Mouse (Mus musculus): Measurements from ENCODE around the gene Cers1. TPM values are rescaled to one million over a fixed set of nuclear protein-coding genes. Genes with fewer than 3 reads are reported as not detected.

Gene Cers1
- 2.0 and 2.6 TPM in 2 replicates for polyA plus RNA-seq (2015; fragmentation: Nextera tagmentation; extraction: Ambion mirVana)

GRCm38 (mm10) chr8:70315624-70316510, at the start of gene Cers1:
Gene Cers1 (plus strand): TSS chr8:70315775.
- peak within 1 kb of the TSS; percentile 30; the same call in 1 of the 2 replicates for H3K27ac ChIP-seq (replicated peaks)
- H3K9me3 ChIP-seq (ENCODE audit: control insufficient read depth, low read length), result no peaks in the 10 kb centered on the region
- no peaks in the 10 kb centered on the region for H3K4me1 ChIP-seq (replicated peaks; ENCODE audit: control insufficient read depth, insufficient read depth)
- H3K27me3 ChIP-seq (ENCODE audit: control insufficient read depth, insufficient read depth, low read length), result no peaks in the 10 kb centered on the region
- 2% methylated on average over 62 of the region's 66 CpGs for WGBS
- peaks cover 11% of the 10 kb centered on the region; the same call in 1 of the 2 replicates for H3K36me3 ChIP-seq (ENCODE audit: control insufficient read depth, insufficient read depth, low read length)
- peak; percentile 55 for ATAC-seq (ENCODE audit: low FRiP score, low TSS enrichment)
- H3K4me3 ChIP-seq (ENCODE audit: low read depth, low read length), result peak within 1 kb of the TSS; percentile 54
- TF ChIP-seq CTCF (IDR thresholded peaks at IDR 0.05; ENCODE audit: low read depth) (0 out of 2 replicates have a peak, but pooled peaks have one; percentile 11), EP300 (optimal IDR thresholded peaks at IDR 0.05) (no peak)
- peak; percentile 55 for DNase-seq (ENCODE audit: low spot score)
- H3K9ac ChIP-seq (ENCODE audit: low read length), result peak within 1 kb of the TSS; percentile 56
- peak within 1 kb of the TSS; percentile 84 for H3K4me2 ChIP-seq (replicated peaks; ENCODE audit: low read depth)

GRCm38 (mm10) chr8:70267674-70268073, 47.9 kb upstream of the Cers1 start:
- no peak overlapping the region for H3K9ac ChIP-seq (ENCODE audit: low read length)
- H3K4me2 ChIP-seq (replicated peaks; ENCODE audit: low read depth), result no peak overlapping the region
- no peaks in the 10 kb centered on the region for H3K27me3 ChIP-seq (ENCODE audit: control insufficient read depth, insufficient read depth, low read length)
- no peak overlapping the region for H3K27ac ChIP-seq (replicated peaks)
- no peak overlapping the region for H3K4me3 ChIP-seq (ENCODE audit: low read depth, low read length)
- H3K9me3 ChIP-seq (ENCODE audit: control insufficient read depth, low read length), result no peaks in the 10 kb centered on the region
- peaks cover 6% of the 10 kb centered on the region; the same call in 1 of the 2 replicates for H3K36me3 ChIP-seq (ENCODE audit: control insufficient read depth, insufficient read depth, low read length)
- DNase-seq (ENCODE audit: low spot score), result no peak
- WGBS, result 84% methylated on average over 3 of the region's 3 CpGs
- ATAC-seq (ENCODE audit: low FRiP score, low TSS enrichment), result no peak
- no peak for TF ChIP-seq EP300 (optimal IDR thresholded peaks at IDR 0.05)
- TF ChIP-seq CTCF (IDR thresholded peaks at IDR 0.05; ENCODE audit: low read depth), result no peak
- no peaks in the 10 kb centered on the region for H3K4me1 ChIP-seq (replicated peaks; ENCODE audit: control insufficient read depth, insufficient read depth)

GRCm38 (mm10) chr8:70268311-70268710, 47.3 kb upstream of the Cers1 start:
- ATAC-seq (ENCODE audit: low FRiP score, low TSS enrichment), result no peak
- Histone ChIP-seq H3K27ac (replicated peaks) (no peak overlapping the region), H3K36me3 (ENCODE audit: control insufficient read depth, insufficient read depth, low read length) (peaks cover 3% of the 10 kb centered on the region; the same call in 1 of the 2 replicates), H3K4me3 (ENCODE audit: low read depth, low read length) (no peak overlapping the region), H3K4me1 (replicated peaks; ENCODE audit: control insufficient read depth, insufficient read depth) (no peaks in the 10 kb centered on the region), H3K27me3 (ENCODE audit: control insufficient read depth, insufficient read depth, low read length) (no peaks in the 10 kb centered on the region), H3K4me2 (replicated peaks; ENCODE audit: low read depth) (no peak overlapping the region), H3K9me3 (ENCODE audit: control insufficient read depth, low read length) (no peaks in the 10 kb centered on the region), H3K9ac (ENCODE audit: low read length) (no peak overlapping the region)
- WGBS, result 66% methylated on average over 5 of the region's 5 CpGs
- TF ChIP-seq CTCF (IDR thresholded peaks at IDR 0.05; ENCODE audit: low read depth), result no peak
- no peak for TF ChIP-seq EP300 (optimal IDR thresholded peaks at IDR 0.05)
- no peak for DNase-seq (ENCODE audit: low spot score)

- Histone ChIP-seq H3K4me2 (replicated peaks; ENCODE audit: low read depth) (no peak overlapping the region), H3K27ac (replicated peaks) (no peak overlapping the region), H3K4me3 (ENCODE audit: low read depth, low read length) (no peak overlapping the region), H3K36me3 (ENCODE audit: control insufficient read depth, insufficient read depth, low read length) (no peaks in the 10 kb centered on the region), H3K9me3 (ENCODE audit: control insufficient read depth, low read length) (no peaks in the 10 kb centered on the region), H3K9ac (ENCODE audit: low read length) (no peak overlapping the region), H3K4me1 (replicated peaks; ENCODE audit: control insufficient read depth, insufficient read depth) (no peaks in the 10 kb centered on the region), H3K27me3 (ENCODE audit: control insufficient read depth, insufficient read depth, low read length) (no peaks in the 10 kb centered on the region)
- 47% methylated on average over 11 of the region's 11 CpGs for WGBS
- TF ChIP-seq EP300 (optimal IDR thresholded peaks at IDR 0.05) (no peak), CTCF (IDR thresholded peaks at IDR 0.05; ENCODE audit: low read depth) (peak; percentile 65)
- no peak for ATAC-seq (ENCODE audit: low FRiP score, low TSS enrichment)
- no peak for DNase-seq (ENCODE audit: low spot score)
These were observed 46.6 kb upstream of the Cers1 start for GRCm38 (mm10) chr8:70268799-70269565.

- ATAC-seq (ENCODE audit: low FRiP score, low TSS enrichment) (peak; percentile 78), DNase-seq (ENCODE audit: low spot score) (peak; percentile 35)
- Histone ChIP-seq H3K9ac (ENCODE audit: low read length) (no peak overlapping the region), H3K4me2 (replicated peaks; ENCODE audit: low read depth) (no peak overlapping the region), H3K9me3 (ENCODE audit: control insufficient read depth, low read length) (no peaks in the 10 kb centered on the region), H3K27ac (replicated peaks) (no peak overlapping the region), H3K4me3 (ENCODE audit: low read depth, low read length) (no peak overlapping the region), H3K4me1 (replicated peaks; ENCODE audit: control insufficient read depth, insufficient read depth) (no peaks in the 10 kb centered on the region), H3K27me3 (ENCODE audit: control insufficient read depth, insufficient read depth, low read length) (no peaks in the 10 kb centered on the region), H3K36me3 (ENCODE audit: control insufficient read depth, insufficient read depth, low read length) (no peaks in the 10 kb centered on the region)
- WGBS, result 36% methylated on average over 3 of the region's 3 CpGs
- no peak for TF ChIP-seq CTCF (IDR thresholded peaks at IDR 0.05; ENCODE audit: low read depth)
- TF ChIP-seq EP300 (optimal IDR thresholded peaks at IDR 0.05), result no peak
These were observed 42.6 kb upstream of the Cers1 start for GRCm38 (mm10) chr8:70272949-70273348.

All from stomach, postnatal 0 days (tissue).